ENCODE assay signal across 13 mouse cellular contexts in genomic region chr12:113826377-113826776, GRCm38 (mm10).
A peak's percentile ranks its signal among the peaks of the same experiment; 100 is the strongest.
DNase-seq lines count a peak whose midpoint lies in the region; ATAC-seq and TF ChIP-seq lines count a peak whose summit lies in the region.
"Had no signal": no experiment of that assay in that cellular context is flagged by ENCODE, and none has a peak within 500 bp of the region (broad histone marks: within the 10 kb centered on the region; RNA-seq: fewer than 3 reads in every experiment).

No protein-coding gene starts in this region.

- no peaks in the 10 kb centered on the region for H3K27me3 ChIP-seq in limb, embryonic 11.5 days (ENCODE audit: control insufficient read depth, insufficient read depth, low read length)
- H3K27me3 ChIP-seq in limb, embryonic 10.5 days (ENCODE audit: low read depth, poor library complexity, severe bottlenecking) = no peaks in the 10 kb centered on the region
- no peaks in the 10 kb centered on the region for H3K27me3 ChIP-seq in stomach, postnatal 0 days (ENCODE audit: control insufficient read depth, insufficient read depth, low read length)
- H3K27me3 ChIP-seq in forebrain, embryonic 14.5 days (replicated peaks; ENCODE audit: control insufficient read depth, insufficient read depth, low read length) = no peaks in the 10 kb centered on the region
- H3K27me3 ChIP-seq: neural tube, embryonic 12.5 days had no signal

- intact Hi-C loops in left cerebral cortex, postnatal 10 days (cut with DNase I) = no loop called here

- TF ChIP-seq EP300 in stomach, postnatal 0 days (optimal IDR thresholded peaks at IDR 0.05) = no peak

- TF ChIP-seq CTCF in stomach, postnatal 0 days (IDR thresholded peaks at IDR 0.05; ENCODE audit: low read depth) = peak; percentile 28

- WGBS in limb, embryonic 11.5 days = 59% methylated on average over 5 of the region's 5 CpGs
- WGBS in limb, embryonic 10.5 days = 64% methylated on average over 5 of the region's 5 CpGs
- 65% methylated on average over 5 of the region's 5 CpGs for WGBS in stomach, postnatal 0 days
- 62% methylated on average over 5 of the region's 5 CpGs for WGBS in forebrain, embryonic 14.5 days

- H3K27ac ChIP-seq in limb, embryonic 11.5 days (replicated peaks; ENCODE audit: low read depth, low read length) = no peak overlapping the region
- H3K27ac ChIP-seq in limb, embryonic 10.5 days = no peak overlapping the region
- H3K27ac ChIP-seq in stomach, postnatal 0 days (replicated peaks) = no peak overlapping the region
- no peak overlapping the region for H3K27ac ChIP-seq in forebrain, embryonic 14.5 days (ENCODE audit: low read depth, low read length)
- H3K27ac ChIP-seq: gastrocnemius, adult 2 months; neural tube, embryonic 12.5 days had no signal

- no peak overlapping the region for H3K9ac ChIP-seq in limb, embryonic 11.5 days (ENCODE audit: low read length)
- no peak overlapping the region for H3K9ac ChIP-seq in stomach, postnatal 0 days (ENCODE audit: low read length)
- no peak overlapping the region for H3K9ac ChIP-seq in forebrain, embryonic 14.5 days (ENCODE audit: low read length)
- H3K9ac ChIP-seq: neural tube, embryonic 12.5 days had no signal

- no peaks in the 10 kb centered on the region for H3K4me1 ChIP-seq in limb, embryonic 11.5 days (ENCODE audit: control insufficient read depth, insufficient read depth, low read length)
- no peaks in the 10 kb centered on the region for H3K4me1 ChIP-seq in limb, embryonic 10.5 days
- H3K4me1 ChIP-seq in stomach, postnatal 0 days (replicated peaks; ENCODE audit: control insufficient read depth, insufficient read depth) = no peaks in the 10 kb centered on the region
- no peaks in the 10 kb centered on the region for H3K4me1 ChIP-seq in forebrain, embryonic 14.5 days (ENCODE audit: control insufficient read depth, insufficient read depth, low read length)
- H3K4me1 ChIP-seq: neural tube, embryonic 12.5 days had no signal

- no peak overlapping the region for H3K4me3 ChIP-seq in limb, embryonic 11.5 days (ENCODE audit: low read depth, low read length)
- no peak overlapping the region for H3K4me3 ChIP-seq in limb, embryonic 10.5 days
- H3K4me3 ChIP-seq in stomach, postnatal 0 days (ENCODE audit: low read depth, low read length) = no peak overlapping the region
- H3K4me3 ChIP-seq in forebrain, embryonic 14.5 days (ENCODE audit: low read depth, low read length) = no peak overlapping the region
- H3K4me3 ChIP-seq: gastrocnemius, adult 2 months; neural tube, embryonic 12.5 days had no signal

- H3K36me3 ChIP-seq in limb, embryonic 11.5 days (ENCODE audit: control insufficient read depth, insufficient read depth, low read length) = no peaks in the 10 kb centered on the region
- H3K36me3 ChIP-seq in limb, embryonic 10.5 days = no peaks in the 10 kb centered on the region
- no peaks in the 10 kb centered on the region for H3K36me3 ChIP-seq in stomach, postnatal 0 days (ENCODE audit: control insufficient read depth, insufficient read depth, low read length)
- no peaks in the 10 kb centered on the region for H3K36me3 ChIP-seq in forebrain, embryonic 14.5 days (ENCODE audit: control insufficient read depth, insufficient read depth, low read length)
- H3K36me3 ChIP-seq: neural tube, embryonic 12.5 days had no signal

- DNase-seq in limb, embryonic 11.5 days (ENCODE audit: low spot score) = peak; percentile 24
- no peak for DNase-seq in limb, embryonic 10.5 days (ENCODE audit: low spot score)
- peak; percentile 72 for DNase-seq in ES-CJ7 (ENCODE audit: low read depth, low spot score)
- DNase-seq in c-Kit-positive CD71-negative TER-119-negative erythroid progenitor cells, embryonic 14.5 days (ENCODE audit: low read depth) = peak; percentile 8
- DNase-seq in stomach, postnatal 0 days (ENCODE audit: low spot score) = peak; percentile 16
- no peak for DNase-seq in forebrain, embryonic 14.5 days (ENCODE audit: low spot score)
- DNase-seq in layer of hippocampus, postnatal 36 days = no peak
- no peak for DNase-seq in left cerebral cortex, postnatal 10 days (ENCODE audit: extremely low spot score in 1 of 2, low spot score in 2 of 2)
- DNase-seq: cerebellum, postnatal 10 days; gastrocnemius, adult 2 months; lung, adult 2 months had no signal

- H3K9me3 ChIP-seq in limb, embryonic 11.5 days (ENCODE audit: control insufficient read depth, low read length) = no peaks in the 10 kb centered on the region
- no peaks in the 10 kb centered on the region; the same call in 1 of the 2 replicates for H3K9me3 ChIP-seq in limb, embryonic 10.5 days (replicated peaks)
- H3K9me3 ChIP-seq in stomach, postnatal 0 days (ENCODE audit: control insufficient read depth, low read length) = no peaks in the 10 kb centered on the region
- peaks cover 18% of the 10 kb centered on the region for H3K9me3 ChIP-seq in forebrain, embryonic 14.5 days (replicated peaks; ENCODE audit: control insufficient read depth, low read length)

- no peak overlapping the region for H3K4me2 ChIP-seq in limb, embryonic 11.5 days (ENCODE audit: low read depth, severe bottlenecking)
- no peak overlapping the region for H3K4me2 ChIP-seq in stomach, postnatal 0 days (replicated peaks; ENCODE audit: low read depth)
- H3K4me2 ChIP-seq in forebrain, embryonic 14.5 days (ENCODE audit: low read length) = no peak overlapping the region
- H3K4me2 ChIP-seq: midbrain, embryonic 11.5 days; neural tube, embryonic 12.5 days had no signal

- ATAC-seq in limb, embryonic 11.5 days (ENCODE audit: insufficient number of reproducible peaks, low FRiP score, low TSS enrichment, low read depth) = no peak
- ATAC-seq in stomach, postnatal 0 days (ENCODE audit: low FRiP score, low TSS enrichment) = no peak
- no peak for ATAC-seq in forebrain, embryonic 14.5 days

Comparison
In these comparisons a context has a peak if more than half of its experiments do, and no peak if none do; other contexts are left out.
1. DNase-seq: peak in limb, embryonic 11.5 days (single experiment), ES-CJ7 (single experiment), c-Kit-positive CD71-negative TER-119-negative erythroid progenitor cells, embryonic 14.5 days (single experiment) and stomach, postnatal 0 days (single experiment); none in limb, embryonic 10.5 days (single experiment), forebrain, embryonic 14.5 days (single experiment), layer of hippocampus, postnatal 36 days (0 of 2) and left cerebral cortex, postnatal 10 days (0 of 2).